Mouse (Mus musculus) urinary bladder, postnatal 36 days (tissue): Measurements from ENCODE around the gene Ruvbl1.

ENCODE experiments used
- DNase-seq, 2 experiments: peaks; one replicate each; pipeline ENCODE4 v3.0.0; 2022; ENCODE audit warnings: low spot score in 2 of 2, mixed read lengths in 1 of 2

Gene Ruvbl1

DNA sequence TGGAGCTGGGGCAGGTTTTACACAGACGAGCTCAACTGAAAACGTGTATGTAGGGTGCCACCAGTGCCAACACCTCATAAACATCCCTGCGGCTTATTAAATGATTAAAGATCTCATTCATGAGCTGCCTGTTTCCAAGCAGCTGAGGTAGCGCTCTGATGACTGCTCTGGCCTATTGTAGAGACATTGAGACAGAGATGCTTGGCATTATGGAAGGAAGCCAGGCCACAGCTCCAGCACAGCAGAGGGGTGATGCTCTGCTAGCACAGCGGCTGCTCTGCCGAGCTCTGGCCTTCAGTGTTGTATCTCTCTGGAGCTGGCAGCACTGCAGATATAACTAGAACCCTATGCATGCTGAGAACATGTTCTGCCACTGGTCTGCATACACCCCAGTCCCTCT lies 28.5 kb downstream of the Ruvbl1 start:
- DNase-seq: no peak

DNA sequence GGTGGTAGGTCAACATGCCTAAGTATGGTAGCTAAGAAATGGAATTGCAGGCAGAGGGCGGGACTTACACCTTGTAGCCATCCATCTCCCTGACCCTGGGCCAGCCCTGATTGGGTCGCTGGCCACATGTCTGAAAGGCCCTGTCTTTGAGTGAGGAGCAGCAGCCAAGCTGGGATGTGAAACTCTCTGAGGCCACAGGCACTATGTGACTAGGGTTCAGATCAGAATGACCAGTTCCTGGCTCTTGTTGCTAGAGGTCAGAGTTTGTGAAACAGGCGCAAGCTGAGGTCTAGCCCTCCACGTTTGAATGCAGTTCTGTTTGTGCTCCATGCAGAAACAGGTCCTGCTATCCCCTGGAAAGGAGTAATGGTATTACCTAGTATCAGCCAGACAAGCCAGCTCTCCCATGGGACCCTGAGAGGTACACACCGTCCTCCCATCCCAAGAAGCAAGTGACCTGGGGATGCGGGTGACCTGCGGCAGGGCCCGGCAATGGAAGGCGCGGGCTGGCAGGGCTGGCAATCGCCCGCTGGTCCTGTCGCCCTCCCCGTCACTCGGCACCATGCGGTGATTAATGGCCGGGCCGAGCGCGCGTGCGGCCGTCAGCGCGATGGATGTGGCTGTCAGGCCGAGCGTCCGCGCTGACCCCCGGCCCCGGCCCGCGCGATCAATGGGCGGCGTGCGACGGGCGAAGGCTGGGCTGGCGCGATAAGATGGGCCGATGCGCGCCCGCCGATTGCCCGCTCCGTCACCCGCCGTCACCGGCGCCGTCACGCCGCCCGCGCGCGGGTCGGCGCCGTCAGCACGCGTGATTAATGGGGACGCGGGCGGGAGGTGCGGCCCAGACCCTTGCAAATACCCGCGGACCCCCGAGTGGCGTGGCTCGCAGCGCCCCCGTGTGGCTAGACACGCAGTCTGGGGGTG lies 34.5 kb downstream of the Ruvbl1 start:
- peak in 1 of 2 experiments; percentile 27 for DNase-seq

DNA sequence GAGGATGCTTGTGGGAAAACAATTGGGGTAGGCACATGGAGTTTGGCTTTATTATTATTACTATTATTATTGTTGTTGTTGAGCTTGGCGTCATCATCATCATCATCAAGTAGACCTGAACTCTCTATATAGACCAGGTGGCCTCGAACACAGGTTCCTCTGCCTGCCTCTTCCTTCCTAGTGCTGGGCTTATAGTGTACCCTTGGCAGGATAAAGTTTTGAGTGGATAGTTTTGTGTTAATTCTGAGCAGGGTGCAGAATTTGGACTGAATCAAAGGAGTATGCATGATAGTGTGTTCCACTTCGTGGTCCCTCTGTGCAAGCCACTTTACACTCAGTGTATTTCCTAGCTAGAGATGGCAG lies 35.2 kb downstream of the Ruvbl1 start:
- no peak for DNase-seq

DNA sequence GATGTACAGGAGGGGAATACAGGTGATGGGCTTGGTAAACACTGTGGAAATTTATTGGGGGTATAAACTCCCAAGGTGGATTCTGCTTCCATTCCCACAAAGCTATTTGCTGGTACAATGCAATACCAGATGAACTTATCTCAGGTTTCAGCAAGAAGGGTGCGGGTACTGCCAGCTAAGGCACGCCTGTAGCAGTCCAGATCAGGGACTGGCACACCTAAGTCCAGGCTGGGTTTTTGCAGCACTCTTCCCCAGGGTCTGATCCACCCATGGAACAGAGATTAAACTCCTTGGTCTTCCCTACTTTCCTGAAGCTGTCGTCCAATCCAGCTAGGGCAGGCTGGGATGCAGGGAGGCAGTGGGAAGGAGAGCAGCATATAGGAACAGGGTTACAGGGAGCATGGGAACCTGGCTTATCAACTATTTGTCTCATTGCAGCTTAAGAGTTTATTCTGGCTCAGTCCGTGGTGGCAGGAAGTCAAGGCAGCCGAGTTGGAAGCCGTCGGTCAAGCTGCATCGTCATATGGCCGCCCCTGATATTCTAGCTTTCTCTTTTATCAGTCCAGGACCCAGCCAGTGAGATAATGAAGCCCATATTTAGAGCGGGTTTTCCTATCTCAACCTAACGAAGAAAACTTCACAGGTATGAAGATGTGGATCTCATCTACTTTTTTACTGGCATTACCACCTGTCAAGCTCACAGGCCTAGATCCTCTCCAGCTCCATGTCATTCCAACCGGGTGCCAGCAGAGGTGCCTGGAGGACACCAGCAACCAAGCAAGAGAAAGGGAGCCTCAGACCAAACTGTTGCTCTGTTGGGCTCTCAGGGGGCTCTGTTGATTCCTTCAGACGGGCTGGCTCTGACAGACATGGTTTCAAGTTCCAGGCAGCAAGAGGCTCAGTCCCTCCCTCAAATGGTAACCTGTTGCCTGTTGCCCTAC lies 37.1 kb downstream of the Ruvbl1 start:
- DNase-seq: no peak

DNA sequence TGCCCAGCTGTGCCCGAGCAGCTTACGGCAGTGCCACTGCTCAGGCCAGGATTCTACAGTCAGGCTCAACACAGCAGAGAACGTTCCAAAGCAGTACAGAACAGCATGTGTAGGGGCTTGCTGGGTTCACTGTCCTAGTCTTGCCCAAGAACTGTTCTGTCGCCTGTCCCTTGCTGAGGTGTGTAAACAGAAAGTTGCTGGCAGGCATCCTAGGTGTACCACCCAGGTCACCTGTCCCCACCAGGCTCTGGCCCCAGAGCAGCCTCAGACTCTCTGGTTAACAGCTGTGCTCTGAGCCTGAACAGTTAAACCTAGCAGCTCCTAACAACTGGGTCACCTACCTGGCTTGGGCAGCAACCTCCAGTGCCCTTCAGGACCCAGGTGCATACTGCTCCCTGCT lies 37.8 kb downstream of the Ruvbl1 start:
- DNase-seq: no peak

DNA sequence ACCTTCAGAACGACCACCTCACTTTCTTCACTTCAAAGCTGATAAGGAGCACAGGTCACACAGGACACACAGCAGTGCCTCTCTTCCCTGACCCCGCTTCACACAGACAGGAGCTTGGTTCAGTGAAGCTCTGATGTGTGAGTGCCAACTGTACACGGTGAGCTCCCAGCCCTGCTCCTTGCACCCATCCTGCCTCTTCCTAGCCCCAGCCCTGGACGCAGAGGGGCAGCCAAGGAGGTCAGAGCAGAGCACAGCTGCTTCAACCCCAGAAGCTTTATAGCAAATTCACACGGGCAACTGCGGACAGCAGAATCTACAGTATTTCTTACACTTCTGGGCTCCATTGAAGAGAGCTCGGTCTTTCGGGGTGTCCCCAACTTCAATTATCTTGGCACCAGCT lies 48.8 kb downstream of the Ruvbl1 start:
- no peak for DNase-seq

DNA sequence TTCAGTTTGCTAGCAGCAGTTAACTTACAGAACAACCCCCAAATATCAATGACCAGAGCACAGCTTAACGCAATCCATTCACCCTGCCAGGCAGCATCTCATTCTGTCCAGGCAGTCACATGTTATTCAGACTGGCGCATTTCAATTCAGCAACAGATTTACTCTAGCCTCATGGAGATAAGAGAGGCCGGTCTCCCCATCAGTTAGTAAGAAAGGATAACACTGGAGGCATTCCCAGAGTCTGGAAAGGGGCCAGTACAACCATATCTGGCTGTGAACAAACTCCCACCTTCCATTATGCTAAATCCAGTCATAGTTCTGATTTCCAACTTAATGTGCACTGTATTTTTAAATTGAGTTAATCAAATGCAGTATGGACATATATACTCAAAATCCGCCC lies 49.3 kb downstream of the Ruvbl1 start:
- DNase-seq: no peak

DNA sequence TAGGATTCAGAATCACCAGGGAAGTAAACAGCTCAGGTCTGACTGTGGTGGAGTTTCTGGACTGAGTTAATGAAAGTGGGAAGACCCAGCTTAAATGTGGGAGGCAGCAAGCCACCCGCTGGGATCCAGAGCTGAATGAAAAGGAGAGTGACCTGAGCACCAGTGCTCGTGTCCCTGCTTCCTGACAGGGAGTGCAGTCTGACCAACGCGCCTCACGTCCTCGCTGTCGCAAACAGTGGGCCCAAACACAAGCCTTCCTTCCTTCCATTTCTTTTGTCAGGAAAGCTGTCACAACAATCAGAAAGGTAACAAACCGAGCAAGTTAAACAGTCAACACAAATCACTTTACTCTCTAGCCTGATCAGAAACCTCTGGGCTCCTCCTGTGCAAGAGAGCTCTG lies 50.8 kb downstream of the Ruvbl1 start:
- DNase-seq: no peak

DNA sequence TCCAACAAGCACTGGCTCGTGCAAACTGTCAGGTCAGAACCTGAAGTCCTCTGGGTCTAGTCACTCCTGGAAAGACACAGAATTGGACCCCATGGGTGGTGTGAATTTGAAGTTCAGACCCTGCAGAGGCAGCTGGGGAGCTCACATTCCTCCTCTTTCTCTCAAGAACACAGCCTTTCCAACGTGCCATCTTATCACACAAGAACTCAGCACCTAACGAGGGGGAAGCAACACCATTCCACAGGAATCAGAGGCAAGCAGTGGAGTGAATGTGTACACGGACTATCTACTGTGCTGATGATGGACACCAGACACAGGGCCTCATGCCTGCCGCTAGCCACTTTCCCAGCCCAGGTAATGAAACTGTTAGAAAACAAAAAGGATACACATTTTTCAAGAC lies 51.5 kb downstream of the Ruvbl1 start:
- no peak for DNase-seq

DNA sequence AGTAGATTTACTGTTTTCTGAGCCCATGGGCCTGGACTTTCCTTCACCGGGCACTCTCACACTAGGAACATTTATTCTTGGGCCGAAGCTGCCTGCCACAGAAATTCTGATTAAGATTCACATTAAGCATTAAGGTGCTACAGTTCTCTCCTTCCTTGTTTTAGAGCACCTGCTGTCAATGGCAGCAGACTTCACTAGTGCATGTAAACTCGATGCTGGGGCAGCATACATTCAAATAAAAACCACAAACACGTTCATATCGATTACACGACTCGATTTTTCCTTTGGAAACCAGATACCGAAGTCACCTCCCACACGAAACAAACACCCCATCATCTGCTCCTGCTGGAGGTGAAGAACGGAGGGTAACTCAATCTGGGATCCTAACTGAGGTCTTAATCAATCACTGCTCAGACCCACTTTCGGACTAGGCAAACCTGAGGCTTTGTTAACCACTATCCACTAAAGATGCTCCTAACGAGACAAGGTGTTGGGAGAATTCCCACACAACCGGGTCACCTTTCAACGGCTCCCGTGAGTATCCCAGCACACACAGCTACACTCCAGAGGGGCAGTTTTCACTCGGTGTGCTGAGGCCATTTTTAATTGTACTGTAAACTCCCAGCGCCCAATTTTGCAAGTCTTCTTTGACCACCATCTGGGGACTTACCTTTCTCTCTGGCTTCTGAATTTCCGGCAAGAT lies 52.6 kb downstream of the Ruvbl1 start:
- DNase-seq: no peak

DNA sequence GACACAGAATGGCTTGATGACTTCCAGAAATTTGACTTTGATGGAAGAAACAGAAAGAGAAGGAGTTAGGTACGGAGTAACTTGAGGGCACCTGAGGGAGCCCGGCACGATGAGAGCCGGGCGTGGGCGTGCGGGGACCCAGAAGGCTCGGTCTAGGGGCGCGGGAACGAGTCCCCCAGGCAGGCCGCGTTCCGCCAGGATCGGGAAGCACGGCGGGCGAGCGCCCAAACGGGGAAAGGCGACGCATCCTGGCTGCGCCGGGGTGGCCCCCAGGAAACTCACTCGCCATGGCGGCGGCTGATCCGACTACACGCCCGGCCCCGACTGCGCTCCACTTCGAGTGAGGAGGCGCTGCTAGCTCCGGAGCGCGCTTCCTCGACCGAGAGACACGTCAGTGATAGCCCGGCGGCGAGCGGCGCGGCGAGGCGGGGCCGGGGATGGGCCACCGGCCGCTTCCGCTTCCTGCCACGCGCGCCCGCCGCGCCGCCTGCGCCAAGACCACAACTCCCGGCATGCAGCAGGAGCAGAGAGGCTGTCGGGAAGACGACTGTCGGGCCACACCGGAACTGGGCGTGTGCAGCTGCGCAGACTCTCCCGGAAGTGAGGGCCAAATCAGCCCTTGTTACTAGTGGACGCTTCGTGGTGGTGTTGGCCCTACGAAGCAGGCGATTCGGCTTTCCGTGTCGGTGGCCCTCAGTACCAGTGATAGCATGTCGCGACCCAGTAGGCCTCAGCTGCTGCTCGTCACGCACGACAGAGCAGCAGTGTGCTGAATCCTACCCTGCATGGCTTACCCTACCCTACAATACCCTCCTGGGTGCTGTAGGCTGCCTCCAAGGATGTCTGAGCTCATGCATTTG lies 53.4 kb downstream of the Ruvbl1 start, which contains the start of gene Sec61a1:
Sec61a1 (minus strand) TSS at position 502 of the 860 bp plus-strand sequence.
- peak; percentile 91 to 96 for DNase-seq

DNA sequence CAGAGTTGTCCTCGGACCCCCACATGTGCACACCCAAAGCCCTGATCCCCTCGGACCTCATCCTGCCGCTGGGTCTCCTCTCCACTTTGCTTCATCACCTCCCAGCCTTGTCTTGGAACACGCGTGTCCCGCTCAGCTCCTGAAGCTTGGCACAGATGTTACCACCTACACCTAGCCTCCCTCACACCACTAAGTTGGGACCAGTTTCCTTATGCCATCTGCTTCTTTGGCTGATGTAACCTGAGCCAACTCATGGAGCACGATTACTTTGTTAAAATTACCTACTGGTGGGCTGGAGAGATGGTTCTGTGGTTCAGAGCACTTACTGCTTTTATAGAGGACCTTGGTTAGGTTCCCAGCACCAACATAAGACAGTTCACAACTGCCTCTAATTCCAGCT lies 56.6 kb downstream of the Ruvbl1 start:
- DNase-seq: no peak

DNA sequence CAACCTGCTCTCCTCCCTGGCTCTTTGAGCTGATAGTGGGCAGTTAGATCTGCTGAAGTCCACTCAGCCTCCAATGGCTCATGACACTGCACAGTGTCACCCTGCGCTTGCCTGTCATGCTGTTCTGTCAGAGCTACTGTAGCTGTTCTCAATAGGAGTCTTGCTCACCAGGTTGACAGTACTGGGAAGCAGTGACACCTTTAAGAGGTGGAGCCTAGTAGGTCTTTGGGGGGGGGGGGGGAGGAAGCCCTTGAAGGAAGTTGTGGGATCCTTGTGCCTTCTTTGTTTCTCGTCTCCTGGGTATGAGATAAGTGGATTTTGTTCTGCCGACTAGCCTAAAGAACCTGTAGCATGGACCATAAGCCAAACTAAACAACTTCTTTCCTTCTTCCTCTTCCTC lies 57.4 kb downstream of the Ruvbl1 start:
- DNase-seq: no peak

DNA sequence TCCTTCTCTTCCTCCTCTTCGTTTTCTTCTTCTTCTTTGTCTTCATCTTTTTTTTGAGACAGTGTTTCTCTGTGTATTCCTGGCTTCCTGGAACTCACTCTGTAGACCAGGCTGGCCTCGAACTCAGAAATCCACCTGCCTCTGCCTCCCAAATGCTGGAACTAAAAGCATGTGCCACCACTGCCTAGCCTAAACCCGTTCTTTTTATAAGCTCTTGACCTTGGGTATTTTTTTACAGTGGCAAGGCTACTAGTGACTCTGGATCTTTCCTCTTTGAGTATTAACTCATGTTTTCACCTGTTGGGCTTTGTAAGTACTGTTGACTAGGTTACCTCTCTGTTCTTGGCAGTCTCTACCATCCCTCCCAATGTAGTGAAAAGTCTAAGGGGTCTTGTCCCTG lies 57.8 kb downstream of the Ruvbl1 start:
- no peak for DNase-seq

DNA sequence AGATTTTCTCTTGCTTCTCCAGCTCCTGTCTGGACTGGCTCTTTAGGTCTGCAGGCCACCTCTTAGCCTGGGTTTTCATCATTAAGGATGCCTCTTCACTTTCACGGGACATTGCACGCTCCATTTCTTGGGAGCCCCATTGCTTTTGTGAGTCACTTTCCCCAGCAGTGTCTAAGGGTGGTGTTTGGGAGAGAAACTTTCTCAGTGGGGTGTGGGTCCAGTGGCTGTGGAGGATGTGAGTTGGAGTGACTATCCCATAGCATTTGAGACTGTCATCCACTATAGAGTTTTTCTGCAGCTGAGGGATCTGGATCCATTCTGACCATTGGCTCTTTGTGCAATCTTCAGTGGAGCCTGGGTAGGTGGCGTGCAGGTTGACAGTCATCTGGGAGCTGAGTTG lies 58.2 kb downstream of the Ruvbl1 start:
- DNase-seq: no peak

DNA sequence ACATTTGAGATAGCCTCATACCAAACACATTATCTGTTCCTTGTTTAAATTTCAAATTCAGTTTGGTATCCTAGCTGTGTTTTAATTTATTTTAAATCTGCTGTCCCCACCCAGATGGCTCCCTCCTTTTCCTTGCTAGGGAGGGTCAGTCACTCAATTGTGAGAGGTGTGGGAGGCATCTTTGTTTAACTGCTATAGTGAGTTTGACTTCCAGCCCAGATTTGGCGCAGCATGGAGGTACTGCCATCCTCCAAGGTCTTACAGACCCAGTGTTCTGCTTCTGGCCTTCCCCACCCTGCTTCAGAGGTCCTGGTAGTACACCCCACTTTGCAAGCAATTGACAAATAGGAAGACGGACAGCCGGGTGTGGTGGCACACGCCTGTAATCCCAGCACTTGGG lies 58.8 kb downstream of the Ruvbl1 start:
- no peak for DNase-seq

DNA sequence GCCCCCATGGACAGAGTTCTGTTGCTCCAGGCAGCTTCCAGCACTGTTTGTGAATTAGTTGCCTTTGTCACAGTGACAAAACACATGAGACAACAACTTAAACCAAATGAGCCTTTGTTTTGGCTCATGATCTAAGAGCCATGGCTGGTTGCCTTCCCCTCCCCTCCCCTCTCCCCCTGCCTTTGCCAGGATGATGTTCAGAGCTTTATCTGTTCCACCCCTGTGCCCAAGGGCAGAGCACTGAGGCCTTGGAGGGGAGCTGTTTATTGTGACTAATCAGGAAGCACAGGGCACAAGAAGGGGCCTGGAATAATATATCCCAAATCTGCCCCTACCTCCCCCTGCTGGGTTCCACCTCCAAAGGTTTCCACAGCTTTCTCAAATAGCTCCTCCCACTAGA lies 65.1 kb downstream of the Ruvbl1 start:
- DNase-seq: no peak

DNA sequence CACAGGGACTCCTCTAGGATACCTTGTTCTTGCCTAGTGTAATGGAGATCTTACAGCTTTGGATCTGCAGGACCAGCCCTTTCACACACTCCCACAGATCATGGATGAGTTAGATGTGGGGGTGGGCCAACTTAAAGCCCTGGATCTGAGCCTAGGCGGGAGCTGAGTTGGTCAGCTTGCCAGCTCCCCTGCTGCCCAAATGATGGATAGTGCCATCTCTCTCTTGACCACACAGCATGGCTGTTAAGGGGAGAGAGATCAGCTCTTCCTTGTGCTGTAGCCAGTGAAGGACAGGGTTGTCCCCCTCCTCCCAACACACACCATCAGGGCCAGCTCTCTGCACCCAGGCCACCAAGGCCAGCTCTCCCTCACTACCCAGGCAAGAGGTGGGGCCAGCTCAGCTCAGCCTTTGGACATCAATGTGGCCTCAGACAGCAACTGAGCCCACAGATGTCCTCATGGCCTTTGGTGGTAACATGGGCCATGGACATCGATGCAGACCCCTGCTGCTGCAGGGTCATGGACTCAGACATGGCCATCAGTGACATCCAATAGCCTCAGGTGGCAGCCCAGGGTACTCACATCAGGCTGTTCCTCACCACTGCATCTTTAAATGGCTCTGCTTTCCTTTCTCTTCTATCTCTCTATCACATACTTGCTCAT lies 75.0 kb downstream of the Ruvbl1 start:
- DNase-seq: no peak

DNA sequence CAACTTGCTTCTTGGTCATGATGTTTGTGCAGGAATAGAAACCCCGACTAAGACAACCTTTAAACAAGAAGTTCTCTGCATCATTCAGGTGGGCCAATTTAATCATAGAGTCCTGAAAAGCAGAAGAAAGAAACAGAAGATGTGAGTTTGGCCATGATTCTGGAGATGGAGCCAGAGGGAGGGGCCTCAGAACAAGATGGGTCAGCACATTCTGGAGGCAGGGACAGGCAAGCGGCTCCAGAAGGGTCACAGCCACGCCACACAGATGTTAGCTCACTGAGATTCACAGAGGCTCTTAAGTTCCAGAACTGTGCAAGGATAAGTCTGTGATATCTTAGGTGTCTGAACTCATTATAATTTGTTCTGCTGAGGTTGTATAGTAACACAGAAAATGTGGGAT lies 79.0 kb downstream of the Ruvbl1 start:
- DNase-seq: no peak

DNA sequence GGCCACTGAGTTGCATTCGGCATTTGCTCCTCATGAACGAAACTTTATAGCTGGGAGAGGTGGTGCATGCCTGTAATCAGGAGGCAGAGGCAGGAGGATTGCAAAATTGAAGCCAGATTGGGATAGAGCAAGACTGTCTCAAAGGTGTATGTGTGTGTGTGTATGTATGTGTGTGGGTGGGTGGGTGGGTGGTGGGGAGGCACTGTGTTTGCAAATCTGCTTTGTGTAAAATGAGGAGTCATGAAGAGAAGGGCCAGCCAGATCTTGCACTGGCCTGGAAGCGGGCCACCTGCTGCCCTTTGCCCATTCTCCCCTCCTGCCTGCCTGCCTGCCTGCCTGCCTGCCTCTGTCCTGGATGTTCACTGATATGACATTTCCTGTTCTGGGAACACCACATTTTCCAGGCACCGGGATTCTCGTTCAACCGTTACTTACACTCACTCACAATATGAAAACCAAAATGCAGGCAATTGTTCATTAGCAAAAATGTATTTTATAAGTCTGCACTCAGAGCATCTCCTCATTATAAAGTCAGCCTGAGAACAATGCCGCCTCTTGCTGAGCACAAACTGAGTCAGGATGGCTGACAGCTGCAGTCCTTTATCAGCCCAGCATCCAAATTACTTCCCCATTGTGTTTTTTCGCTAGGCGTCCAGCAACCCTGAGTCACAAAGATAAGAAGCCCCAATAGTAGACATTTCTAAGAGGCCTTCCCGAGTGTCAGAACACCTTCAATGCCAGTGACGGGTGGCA lies 79.6 kb downstream of the Ruvbl1 start:
- no peak for DNase-seq
